Mouse (Mus musculus) lung, embryonic 15.5 days (tissue): ENCODE results near the gene Rapgef4. TPM values are rescaled to one million over a fixed set of nuclear protein-coding genes. Genes with fewer than 3 reads are reported as not detected.

ENCODE experiments used
- ATAC-seq: fragments of 200-750 bp; cut with Nextera tagmentation; 2 replicates; pipeline ENCODE4 v1.8.0; 2017; ENCODE audit warnings: moderate number of reproducible peaks, borderline replicate concordance; ENCODE audit not compliant: low FRiP score, low TSS enrichment; ENCODE audit errors: extremely low read depth
- H3K27ac ChIP-seq: fragments of 300-500 bp; sonication (generic); 2 replicates; pipeline ENCODE4 v1.5.1; 2015; ENCODE audit warnings: moderate library complexity, mild to moderate bottlenecking, inconsistent platforms
- H3K27me3 ChIP-seq: fragments of 300-500 bp; sonication (generic); 2 replicates; pipeline ENCODE4 v1.6.1; 2015; ENCODE audit warnings: inconsistent platforms
- H3K36me3 ChIP-seq: fragments of 300-500 bp; sonication (generic); 2 replicates; pipeline ENCODE4 v1.6.1; 2015; ENCODE audit warnings: inconsistent platforms
- H3K4me1 ChIP-seq: fragments of 300-500 bp; sonication (generic); 2 replicates; pipeline ENCODE4 v1.6.1; 2015; ENCODE audit warnings: inconsistent platforms
- H3K4me2 ChIP-seq: fragments of 300-500 bp; sonication (generic); 2 replicates; pipeline ENCODE4 v1.6.1; 2015; ENCODE audit warnings: inconsistent platforms, mild to moderate bottlenecking, moderate library complexity
- H3K4me3 ChIP-seq: fragments of 300-500 bp; sonication (generic); 2 replicates; pipeline ENCODE4 v1.5.1; 2015; ENCODE audit warnings: mild to moderate bottlenecking, inconsistent platforms
- H3K9ac ChIP-seq: fragments of 300-500 bp; sonication (generic); 2 replicates; pipeline ENCODE4 v1.6.1; 2015; ENCODE audit warnings: inconsistent platforms
- H3K9me3 ChIP-seq: fragments of 300-500 bp; sonication (generic); 2 replicates; pipeline ENCODE4 v1.6.1; 2016; ENCODE audit warnings: inconsistent platforms
- WGBS: fragments of 180-500 bp; shearing (Covaris S2); methylation state at CpG from one replicate; pipeline ENCODE4 v1.1.7; 2015; 5-methylcytosine and 5-hydroxymethylcytosine counted together
- polyA plus RNA-seq: library from polyadenylated mRNA; unstranded; fragments of >200 nt; fragmentation: Nextera tagmentation; extraction: Ambion mirVana; gene quantifications from 2 replicates; pipeline ENCODE4 v1.2.1, GENCODE M21; 2015

The Rapgef4 gene
- polyA plus RNA-seq, 1 experiment from 2014 or later, result 5.0 TPM

- Histone ChIP-seq H3K27me3 (no peaks in the 10 kb centered on the region), H3K4me2 (no peak overlapping the region), H3K4me3 (no peak overlapping the region), H3K27ac (no peak overlapping the region), H3K9me3 (no peaks in the 10 kb centered on the region), H3K36me3 (no peaks in the 10 kb centered on the region), H3K4me1 (0 out of 2 replicates have a peak, but pooled peaks cover 9% of the 10 kb centered on the region), H3K9ac (no peak overlapping the region)
- WGBS, result 31% methylated on average over 5 of the region's 5 CpGs
- no peak for ATAC-seq
Observed at GRCm38 (mm10) chr2:72016013-72016412, 35.0 kb downstream of the Rapgef4 start.

GRCm38 (mm10) chr2:72017168-72017567 is 36.1 kb downstream of the Rapgef4 start:
- Histone ChIP-seq H3K27ac (no peak overlapping the region), H3K9me3 (no peaks in the 10 kb centered on the region), H3K9ac (no peak overlapping the region), H3K4me2 (no peak overlapping the region), H3K36me3 (no peaks in the 10 kb centered on the region), H3K27me3 (no peaks in the 10 kb centered on the region), H3K4me3 (no peak overlapping the region), H3K4me1 (0 out of 2 replicates have a peak, but pooled peaks cover 9% of the 10 kb centered on the region)
- 80% methylated on average over 2 of the region's 2 CpGs for WGBS
- no peak for ATAC-seq

GRCm38 (mm10) chr2:72018736-72019135 is 37.7 kb downstream of the Rapgef4 start:
- ATAC-seq, result no peak
- Histone ChIP-seq H3K9ac (no peak overlapping the region), H3K4me1 (0 out of 2 replicates have a peak, but pooled peaks cover 9% of the 10 kb centered on the region), H3K4me2 (no peak overlapping the region), H3K36me3 (no peaks in the 10 kb centered on the region), H3K9me3 (no peaks in the 10 kb centered on the region), H3K4me3 (no peak overlapping the region), H3K27me3 (no peaks in the 10 kb centered on the region), H3K27ac (no peak overlapping the region)
- WGBS, result 69% methylated on average over 1 of the region's 1 CpGs

DNA sequence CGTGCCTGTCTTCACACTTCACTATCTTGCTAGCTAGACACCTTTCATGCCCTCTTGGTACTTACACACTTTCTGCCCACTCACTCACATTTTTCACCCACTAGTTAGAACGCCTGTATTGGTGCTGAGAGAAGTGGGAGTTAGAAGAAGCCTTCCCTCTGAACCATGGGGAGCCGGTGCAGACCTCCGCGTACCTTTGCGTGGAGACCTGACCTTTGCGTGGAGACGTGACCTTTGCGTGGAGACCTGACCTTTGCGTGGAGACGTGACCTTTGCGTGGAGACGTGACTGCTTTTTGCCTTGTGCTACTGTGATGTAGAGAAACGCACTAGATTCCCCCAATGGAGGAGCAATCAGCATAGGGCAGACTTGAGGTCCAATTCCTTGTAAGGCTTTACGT is 39.7 kb downstream of the Rapgef4 start:
- H3K4me2 ChIP-seq, result no peak overlapping the region
- H3K4me3 ChIP-seq, result no peak overlapping the region
- H3K9me3 ChIP-seq, result no peaks in the 10 kb centered on the region
- 91% methylated on average over 15 of the region's 15 CpGs for WGBS
- ATAC-seq, result no peak
- H3K36me3 ChIP-seq, result no peaks in the 10 kb centered on the region
- no peak overlapping the region for H3K9ac ChIP-seq
- H3K27ac ChIP-seq, result no peak overlapping the region
- no peaks in the 10 kb centered on the region for H3K27me3 ChIP-seq
- 0 out of 2 replicates have a peak, but pooled peaks cover 4% of the 10 kb centered on the region for H3K4me1 ChIP-seq

GRCm38 (mm10) chr2:72021440-72021839 is 40.4 kb downstream of the Rapgef4 start:
- no peaks in the 10 kb centered on the region for H3K36me3 ChIP-seq
- WGBS, result 86% methylated on average over 5 of the region's 5 CpGs
- ATAC-seq, result no peak
- no peaks in the 10 kb centered on the region for H3K9me3 ChIP-seq
- H3K4me3 ChIP-seq, result no peak overlapping the region
- H3K27ac ChIP-seq, result no peak overlapping the region
- H3K27me3 ChIP-seq, result no peaks in the 10 kb centered on the region
- no peak overlapping the region for H3K9ac ChIP-seq
- H3K4me2 ChIP-seq, result no peak overlapping the region
- no peaks in the 10 kb centered on the region for H3K4me1 ChIP-seq

DNA sequence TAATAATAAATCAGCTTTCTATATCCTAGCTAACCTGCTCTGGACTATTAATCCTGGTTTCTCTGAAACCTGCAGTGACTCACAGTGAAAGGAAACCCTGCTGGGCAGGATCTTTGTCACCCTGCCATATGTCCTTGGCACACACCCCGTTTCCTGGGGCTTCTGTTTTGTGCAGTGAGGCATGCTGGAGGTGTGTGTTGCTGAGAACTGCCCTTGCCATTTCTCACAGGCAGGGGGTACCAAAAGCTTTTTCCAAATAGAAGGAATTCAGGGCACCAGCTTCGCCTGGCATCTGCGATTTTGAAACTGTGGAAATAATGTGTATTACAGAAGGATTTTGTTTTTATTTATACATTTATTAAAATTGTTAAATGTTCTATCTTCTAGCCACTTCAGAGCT is 40.8 kb downstream of the Rapgef4 start:
- no peaks in the 10 kb centered on the region for H3K4me1 ChIP-seq
- H3K9me3 ChIP-seq, result no peaks in the 10 kb centered on the region
- no peaks in the 10 kb centered on the region for H3K27me3 ChIP-seq
- no peak for ATAC-seq
- H3K36me3 ChIP-seq, result no peaks in the 10 kb centered on the region
- 72% methylated on average over 3 of the region's 3 CpGs for WGBS
- H3K4me2 ChIP-seq, result no peak overlapping the region
- H3K9ac ChIP-seq, result no peak overlapping the region
- no peak overlapping the region for H3K27ac ChIP-seq
- H3K4me3 ChIP-seq, result no peak overlapping the region

GRCm38 (mm10) chr2:72023791-72024190 is 42.8 kb downstream of the Rapgef4 start:
- Histone ChIP-seq H3K4me3 (no peak overlapping the region), H3K36me3 (no peaks in the 10 kb centered on the region), H3K4me1 (no peaks in the 10 kb centered on the region), H3K9ac (no peak overlapping the region), H3K4me2 (no peak overlapping the region), H3K9me3 (no peaks in the 10 kb centered on the region), H3K27ac (no peak overlapping the region), H3K27me3 (no peaks in the 10 kb centered on the region)
- ATAC-seq, result no peak
- 82% methylated on average over 5 of the region's 5 CpGs for WGBS

- WGBS, result 87% methylated on average over 5 of the region's 5 CpGs
- no peak overlapping the region for H3K27ac ChIP-seq
- no peak for ATAC-seq
Observed at GRCm38 (mm10) chr2:72025660-72026059, 44.6 kb downstream of the Rapgef4 start.

DNA sequence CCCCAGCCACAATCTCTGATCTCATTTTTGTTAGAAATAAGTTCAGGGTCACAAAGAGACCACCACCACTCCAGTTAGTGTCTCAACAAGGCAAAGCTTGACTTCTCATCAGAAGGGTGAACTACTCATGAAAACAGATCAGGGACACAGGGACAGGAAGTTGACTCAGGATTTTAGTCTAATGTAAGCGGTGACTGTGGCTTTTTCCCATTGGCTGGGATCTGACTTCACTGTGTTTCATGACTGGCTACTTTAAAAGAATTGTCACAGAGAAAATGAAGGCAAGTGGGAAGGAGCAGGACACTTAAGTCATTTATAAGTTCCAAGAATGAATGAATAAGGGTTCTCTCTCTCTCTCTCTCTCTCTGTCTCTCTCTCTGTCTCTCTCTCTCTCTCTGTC is 45.5 kb downstream of the Rapgef4 start:
- Histone ChIP-seq H3K4me3 (no peak overlapping the region), H3K4me2 (no peak overlapping the region), H3K4me1 (no peaks in the 10 kb centered on the region), H3K9ac (no peak overlapping the region), H3K27ac (no peak overlapping the region), H3K27me3 (no peaks in the 10 kb centered on the region), H3K36me3 (no peaks in the 10 kb centered on the region), H3K9me3 (no peaks in the 10 kb centered on the region)
- ATAC-seq, result no peak
- WGBS, result 61% methylated on average over 1 of the region's 1 CpGs

More at GRCm38 (mm10) chr2:72025660-72026059, 44.6 kb downstream of the Rapgef4 start:
- Histone ChIP-seq H3K9me3 (no peaks in the 10 kb centered on the region), H3K36me3 (no peaks in the 10 kb centered on the region), H3K9ac (no peak overlapping the region), H3K4me2 (no peak overlapping the region), H3K4me1 (no peaks in the 10 kb centered on the region), H3K4me3 (no peak overlapping the region), H3K27me3 (no peaks in the 10 kb centered on the region)

DNA sequence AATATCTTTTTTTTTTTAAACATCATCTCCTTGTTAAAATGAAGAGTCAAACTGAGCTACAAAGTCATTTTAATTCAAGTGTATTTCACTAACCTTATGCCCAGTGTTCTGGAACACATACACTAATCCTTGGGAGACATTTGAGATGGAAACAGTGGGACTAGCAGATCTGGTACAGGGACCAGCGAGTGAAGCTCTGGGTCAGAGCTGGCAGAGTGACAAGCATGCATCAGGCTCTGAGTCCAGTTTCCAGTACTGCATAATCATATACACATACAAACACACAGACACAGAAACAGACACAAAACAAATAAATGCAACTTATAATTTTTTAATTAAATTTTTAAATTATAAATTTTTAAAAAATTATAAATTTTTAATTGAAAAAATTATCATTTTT is 48.0 kb downstream of the Rapgef4 start:
- Histone ChIP-seq H3K4me2 (no peak overlapping the region), H3K4me1 (no peaks in the 10 kb centered on the region), H3K27me3 (no peaks in the 10 kb centered on the region), H3K36me3 (no peaks in the 10 kb centered on the region), H3K4me3 (no peak overlapping the region), H3K9me3 (no peaks in the 10 kb centered on the region), H3K27ac (no peak overlapping the region), H3K9ac (no peak overlapping the region)
- 69% methylated on average over 1 of the region's 1 CpGs for WGBS
- no peak for ATAC-seq

DNA sequence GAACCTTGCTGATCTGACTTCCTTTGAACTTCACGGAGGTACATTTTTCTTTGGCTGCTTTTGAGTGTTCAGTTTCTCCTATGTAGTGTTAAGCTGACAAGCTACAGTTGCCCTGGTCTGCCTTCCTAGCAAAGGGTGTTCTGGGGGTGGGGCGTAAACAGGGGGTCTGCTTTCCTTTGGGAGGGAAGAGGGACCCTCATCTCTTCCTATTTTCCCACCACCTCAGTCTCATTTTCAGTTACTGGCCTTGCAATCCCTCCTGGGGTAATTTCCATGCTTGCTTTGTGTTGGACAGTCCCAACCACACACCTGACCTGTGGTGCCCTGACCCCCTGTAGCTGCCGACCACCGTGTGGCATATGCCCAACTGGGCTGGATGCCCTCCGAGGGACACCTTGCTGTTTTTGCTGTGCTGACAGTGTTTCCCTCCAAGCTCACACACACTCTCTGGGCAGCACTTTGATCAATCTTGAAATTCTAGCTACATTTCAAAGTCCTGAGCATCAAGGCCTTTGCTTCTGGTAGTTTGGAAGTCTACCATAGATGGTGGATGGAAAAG is 48.6 kb downstream of the Rapgef4 start:
- no peaks in the 10 kb centered on the region for H3K36me3 ChIP-seq
- H3K9me3 ChIP-seq, result no peaks in the 10 kb centered on the region
- ATAC-seq, result no peak
- H3K27me3 ChIP-seq, result no peaks in the 10 kb centered on the region
- WGBS, result 69% methylated on average over 5 of the region's 5 CpGs
- no peak overlapping the region for H3K9ac ChIP-seq
- H3K4me3 ChIP-seq, result no peak overlapping the region
- no peaks in the 10 kb centered on the region for H3K4me1 ChIP-seq
- H3K4me2 ChIP-seq, result no peak overlapping the region
- H3K27ac ChIP-seq, result no peak overlapping the region

DNA sequence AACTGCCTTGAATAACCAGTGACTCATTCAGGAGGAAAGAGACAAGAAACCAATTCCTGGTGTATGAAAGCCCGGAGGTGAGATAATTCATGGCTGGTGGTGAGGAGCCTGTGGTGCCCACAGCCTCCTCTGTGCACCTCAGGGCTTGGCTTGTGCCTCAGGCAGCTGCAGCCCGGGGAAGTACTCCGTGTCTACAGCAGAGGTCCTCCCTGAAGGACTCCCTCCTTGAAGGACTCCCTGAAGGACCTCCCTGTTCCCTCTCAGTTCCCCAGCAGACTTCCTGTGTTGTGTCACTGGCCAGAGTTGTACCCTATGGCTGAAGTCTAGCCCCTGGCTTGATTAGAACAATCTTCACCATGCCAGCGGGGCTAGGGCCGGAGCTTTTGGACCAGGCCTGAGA is 50.7 kb downstream of the Rapgef4 start:
- H3K27ac ChIP-seq, result no peak overlapping the region
- H3K4me3 ChIP-seq, result no peak overlapping the region
- ATAC-seq, result no peak
- WGBS, result 61% methylated on average over 5 of the region's 5 CpGs
- H3K4me2 ChIP-seq, result no peak overlapping the region
- H3K9me3 ChIP-seq, result no peaks in the 10 kb centered on the region
- H3K27me3 ChIP-seq, result no peaks in the 10 kb centered on the region
- no peaks in the 10 kb centered on the region for H3K4me1 ChIP-seq
- no peaks in the 10 kb centered on the region for H3K36me3 ChIP-seq
- no peak overlapping the region for H3K9ac ChIP-seq

DNA sequence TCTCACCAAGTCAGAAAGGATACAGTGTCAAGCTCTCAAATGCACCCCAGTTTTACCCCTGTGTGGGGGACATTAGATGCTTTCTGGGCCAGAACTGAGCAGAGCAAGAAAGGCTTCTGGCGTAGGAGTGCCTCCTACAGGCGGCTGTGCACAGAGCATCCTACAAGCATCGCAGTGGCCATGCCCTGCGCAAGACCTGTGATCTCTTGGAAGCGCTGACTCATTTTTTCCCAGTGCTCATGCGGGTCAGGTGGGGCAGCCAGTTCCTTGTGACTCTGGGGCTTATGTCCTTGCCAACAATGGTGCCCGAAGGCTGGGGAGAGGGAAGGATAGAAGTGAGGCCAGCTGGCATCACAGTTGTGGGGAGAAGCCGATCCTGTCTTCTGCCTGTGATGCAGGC is 54.6 kb downstream of the Rapgef4 start:
- H3K4me1 ChIP-seq, result 0 out of 2 replicates have a peak, but pooled peaks cover 4% of the 10 kb centered on the region
- H3K9me3 ChIP-seq, result no peaks in the 10 kb centered on the region
- ATAC-seq, result no peak
- H3K4me2 ChIP-seq, result no peak overlapping the region
- no peak overlapping the region for H3K9ac ChIP-seq
- no peaks in the 10 kb centered on the region for H3K36me3 ChIP-seq
- H3K27ac ChIP-seq, result no peak overlapping the region
- no peaks in the 10 kb centered on the region for H3K27me3 ChIP-seq
- WGBS, result 60% methylated on average over 8 of the region's 8 CpGs
- no peak overlapping the region for H3K4me3 ChIP-seq
